Mouse (Mus musculus) embryonic facial prominence, embryonic 15.5 days (tissue): ENCODE results near the gene Cwc25. TPM values are rescaled to one million over a fixed set of nuclear protein-coding genes. Genes with fewer than 3 reads are reported as not detected.
A peak's percentile ranks its signal among the peaks of the same experiment; 100 is the strongest.

Experiments used
- ATAC-seq: fragments of 200-750 bp; cut with Nextera tagmentation; 2 replicates; pipeline ENCODE4 v1.8.0; 2017; ENCODE audit warnings: low read depth, moderate TSS enrichment; ENCODE audit not compliant: insufficient number of reproducible peaks, low FRiP score, low TSS enrichment
- H3K27ac ChIP-seq: fragments of 300-500 bp; sonication (generic); replicated peaks from 2 replicates; pipeline ENCODE4 v1.5.1; 2015; ENCODE audit warnings: mild to moderate bottlenecking, inconsistent platforms
- H3K27me3 ChIP-seq: fragments of 300-500 bp; sonication (generic); 2 replicates; pipeline ENCODE4 v1.6.1; 2015; ENCODE audit warnings: inconsistent platforms
- H3K36me3 ChIP-seq: fragments of 300-500 bp; sonication (generic); 2 replicates; pipeline ENCODE4 v1.6.1; 2015; ENCODE audit warnings: mild to moderate bottlenecking, inconsistent platforms
- H3K4me1 ChIP-seq: fragments of 300-500 bp; sonication (generic); 2 replicates; pipeline ENCODE4 v1.6.1; 2015; ENCODE audit warnings: inconsistent platforms
- H3K4me2 ChIP-seq: fragments of 300-500 bp; sonication (generic); replicated peaks from 2 replicates; pipeline ENCODE4 v1.6.1; 2015; ENCODE audit warnings: mild to moderate bottlenecking, inconsistent platforms
- H3K4me3 ChIP-seq: fragments of 300-500 bp; sonication (generic); replicated peaks from 2 replicates; pipeline ENCODE4 v1.5.1; 2015; ENCODE audit warnings: mild to moderate bottlenecking, inconsistent platforms
- H3K9ac ChIP-seq: fragments of 300-500 bp; sonication (generic); 2 replicates; pipeline ENCODE4 v1.6.1; 2015; ENCODE audit warnings: inconsistent platforms
- H3K9me3 ChIP-seq: fragments of 300-500 bp; sonication (generic); replicated peaks from 2 replicates; pipeline ENCODE4 v1.6.1; 2016; ENCODE audit warnings: inconsistent platforms
- WGBS: fragments of 180-500 bp; shearing (Covaris S2); methylation state at CpG from one replicate; pipeline ENCODE4 v1.1.7; 2015; 5-methylcytosine and 5-hydroxymethylcytosine counted together
- polyA plus RNA-seq: library from polyadenylated mRNA; unstranded; fragments of >200 nt; fragmentation: Nextera tagmentation; extraction: Ambion mirVana; gene quantifications from 2 replicates; pipeline ENCODE4 v1.2.1, GENCODE M21; 2015

The Cwc25 gene
- polyA plus RNA-seq, 1 experiment from 2014 or later: 20.7 TPM

DNA sequence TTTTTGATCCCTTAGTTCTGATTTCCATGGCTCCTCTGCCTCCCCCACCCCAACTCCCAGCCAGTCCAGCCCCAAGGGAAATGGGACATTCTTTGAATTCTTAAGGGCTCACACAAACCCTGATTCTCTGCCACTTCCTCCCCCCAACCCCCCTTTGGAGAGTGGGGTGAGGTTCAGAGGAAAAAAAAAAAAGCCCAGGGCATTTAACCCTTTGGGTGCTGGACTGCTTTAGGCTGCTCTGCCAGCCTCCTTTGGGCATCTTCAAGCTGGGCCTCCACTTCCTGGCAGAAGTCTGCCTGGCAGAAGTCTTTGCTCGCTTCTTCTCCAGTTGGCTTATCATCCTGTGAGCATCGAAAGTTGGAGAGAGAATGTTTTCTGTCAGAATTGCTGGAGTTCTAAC, 41.7 kb upstream of the Cwc25 start:
- Histone ChIP-seq H3K9ac (no peak overlapping the region), H3K4me3 (no peak overlapping the region), H3K4me1 (peaks cover 93% of the 10 kb centered on the region), H3K27me3 (no peaks in the 10 kb centered on the region), H3K4me2 (no peak overlapping the region), H3K27ac (peak overlapping the region; percentile 5), H3K9me3 (no peaks in the 10 kb centered on the region), H3K36me3 (peaks cover 19% of the 10 kb centered on the region)
- WGBS: 33% methylated on average over 2 of the region's 2 CpGs
- no peak for ATAC-seq

DNA sequence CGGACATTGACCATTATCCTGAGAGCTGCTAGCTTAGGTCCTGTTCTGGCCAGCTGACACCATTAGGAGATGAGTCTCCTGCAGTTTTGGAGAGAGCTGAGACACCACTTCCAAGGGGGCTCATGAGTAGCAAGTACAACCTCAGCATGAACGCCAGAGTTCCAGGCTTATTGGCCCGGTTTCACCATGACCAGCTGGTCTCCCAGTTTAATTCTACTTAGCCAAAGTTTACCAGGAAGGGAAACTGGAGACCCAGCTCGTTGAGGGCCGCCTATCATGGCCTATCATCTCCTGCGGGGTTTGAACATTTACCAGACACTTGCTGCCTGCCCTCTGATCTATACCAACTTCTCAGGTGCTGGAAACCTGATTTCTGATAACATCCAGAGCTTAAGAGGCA, 41.3 kb upstream of the Cwc25 start:
- peak overlapping the region; percentile 5 for H3K27ac ChIP-seq
- 25% methylated on average over 6 of the region's 6 CpGs for WGBS
- no peaks in the 10 kb centered on the region for H3K27me3 ChIP-seq
- peaks cover 19% of the 10 kb centered on the region for H3K36me3 ChIP-seq
- no peak for ATAC-seq
- H3K4me1 ChIP-seq: peaks cover 90% of the 10 kb centered on the region
- H3K4me2 ChIP-seq: no peak overlapping the region
- H3K9me3 ChIP-seq: no peaks in the 10 kb centered on the region
- H3K9ac ChIP-seq: no peak overlapping the region
- no peak overlapping the region for H3K4me3 ChIP-seq

DNA sequence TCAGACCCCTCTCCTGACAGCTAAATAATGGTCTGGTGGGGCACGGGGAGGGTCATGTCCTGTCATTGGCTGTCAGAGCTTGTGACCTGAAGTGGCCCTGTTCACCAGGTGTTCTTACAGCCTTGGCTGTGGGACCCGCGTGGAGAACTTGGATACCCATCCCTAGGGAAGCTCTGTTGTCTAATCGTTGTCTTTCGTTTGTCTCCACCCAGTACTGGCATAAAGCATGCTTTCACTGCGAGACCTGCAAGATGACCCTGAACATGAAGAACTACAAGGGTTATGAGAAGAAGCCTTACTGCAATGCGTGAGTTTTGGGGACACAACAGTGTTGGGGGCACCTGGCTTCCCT, 40.2 kb upstream of the Cwc25 start:
- Histone ChIP-seq H3K27ac (0 out of 2 replicates have a peak overlapping the region, but pooled peaks have one; percentile 88), H3K27me3 (no peaks in the 10 kb centered on the region), H3K4me3 (no peak overlapping the region), H3K4me1 (peaks cover 90% of the 10 kb centered on the region), H3K9me3 (no peaks in the 10 kb centered on the region), H3K36me3 (peaks cover 19% of the 10 kb centered on the region), H3K4me2 (no peak overlapping the region), H3K9ac (no peak overlapping the region)
- 68% methylated on average over 7 of the region's 7 CpGs for WGBS
- no peak for ATAC-seq

DNA sequence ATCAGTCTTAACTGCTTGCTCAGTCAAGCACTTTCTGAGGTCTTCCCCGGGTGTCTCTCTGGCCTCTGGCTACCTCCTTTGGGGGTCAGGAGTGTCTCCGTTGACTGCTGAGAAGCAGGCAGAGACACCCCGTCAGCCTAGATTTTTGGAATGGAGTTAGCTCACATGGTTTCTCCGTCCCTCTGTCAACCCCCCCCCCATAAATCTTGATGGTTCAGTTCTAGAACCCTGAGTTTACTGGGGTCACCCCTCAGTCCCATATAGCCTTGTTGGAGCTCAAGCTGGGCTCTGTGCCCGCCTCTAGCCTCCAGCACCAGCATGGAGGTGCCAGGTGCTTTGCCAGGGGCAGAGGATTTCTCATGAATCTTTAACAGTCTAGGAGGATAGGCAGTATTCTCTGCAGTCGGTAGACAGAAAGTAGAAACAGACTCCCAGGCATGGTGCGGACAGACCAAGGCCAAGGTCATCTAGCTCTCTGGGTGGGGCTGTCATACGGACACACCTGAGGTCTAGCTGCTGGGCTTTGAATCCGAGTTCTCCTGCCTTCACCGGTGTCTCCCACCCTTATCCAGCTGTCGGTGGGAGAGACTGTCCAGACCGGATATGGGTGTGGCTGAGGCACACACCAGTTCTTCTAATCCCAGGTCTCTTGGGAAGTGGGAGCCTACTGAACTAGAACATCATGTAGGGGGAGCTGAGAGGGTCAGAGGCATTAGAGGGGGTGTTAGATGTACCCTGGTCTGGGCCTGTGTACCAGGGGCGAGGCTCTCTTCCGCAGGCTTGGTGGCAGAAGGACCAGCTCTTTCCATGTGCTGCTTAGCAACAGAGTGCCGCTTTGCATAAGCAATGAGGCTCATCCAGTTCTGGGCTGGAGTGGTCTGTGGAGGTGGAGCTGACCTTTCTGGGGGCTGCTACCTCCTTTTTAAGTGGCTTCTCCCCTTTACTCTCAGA, 39.6 kb upstream of the Cwc25 start:
- no peaks in the 10 kb centered on the region for H3K9me3 ChIP-seq
- no peak overlapping the region; the same call in 1 of the 2 replicates for H3K4me3 ChIP-seq
- H3K27ac ChIP-seq: peak overlapping the region; percentile 88
- H3K4me2 ChIP-seq: peak overlapping the region; percentile 49
- H3K36me3 ChIP-seq: peaks cover 19% of the 10 kb centered on the region
- H3K27me3 ChIP-seq: no peaks in the 10 kb centered on the region
- H3K9ac ChIP-seq: no peak overlapping the region
- no peak for ATAC-seq
- peaks cover 90% of the 10 kb centered on the region for H3K4me1 ChIP-seq
- 35% methylated on average over 15 of the region's 15 CpGs for WGBS

DNA sequence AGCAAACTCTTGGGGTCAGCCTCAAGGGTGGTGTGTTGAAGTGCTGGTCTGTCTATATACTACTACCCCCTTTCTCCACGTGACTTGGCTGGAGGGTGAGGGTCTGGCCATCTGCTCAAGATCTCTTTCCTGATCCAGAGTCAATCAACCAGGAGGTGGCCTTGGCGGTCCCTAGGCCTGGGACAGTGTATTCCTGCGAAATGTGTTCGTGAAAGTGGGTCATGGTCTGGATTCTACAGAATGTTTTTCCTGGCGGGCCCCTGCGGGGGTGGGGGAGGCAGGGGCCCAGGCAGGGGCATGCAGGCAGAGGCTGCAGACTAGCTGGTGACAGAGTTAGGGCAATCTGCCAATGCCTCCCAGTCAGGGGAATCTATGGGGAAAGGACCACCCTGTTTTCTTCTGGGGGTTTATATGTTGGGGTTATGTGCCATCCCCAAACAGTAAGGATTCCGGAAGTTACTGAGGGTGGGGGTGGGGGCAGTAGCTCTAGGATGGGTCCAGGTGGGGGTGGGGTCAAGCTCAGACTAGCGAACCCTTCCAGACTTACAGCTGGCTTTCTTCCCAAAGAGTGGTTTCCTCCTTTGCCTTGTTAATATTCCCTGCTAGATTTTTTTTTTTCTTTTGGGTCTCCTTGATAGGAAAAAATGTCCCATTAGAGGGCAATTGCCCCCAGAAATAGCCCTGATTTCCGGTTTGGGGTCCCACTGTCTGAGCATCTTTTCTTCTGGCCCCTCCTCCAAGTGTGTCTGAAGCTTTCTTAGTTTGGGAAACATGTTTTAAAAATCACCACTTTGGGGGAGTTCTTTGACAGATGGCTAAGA, 38.7 kb upstream of the Cwc25 start:
- H3K9ac ChIP-seq: no peak overlapping the region
- 4% methylated on average over 9 of the region's 9 CpGs for WGBS
- no peaks in the 10 kb centered on the region for H3K9me3 ChIP-seq
- peak; percentile 11; the same call in 1 of the 2 replicates for ATAC-seq
- peaks cover 19% of the 10 kb centered on the region for H3K36me3 ChIP-seq
- H3K4me2 ChIP-seq: peak overlapping the region; percentile 49
- H3K27ac ChIP-seq: peak overlapping the region; percentile 88
- no peaks in the 10 kb centered on the region for H3K27me3 ChIP-seq
- peak overlapping the region; percentile 24 for H3K4me3 ChIP-seq
- H3K4me1 ChIP-seq: peaks cover 86% of the 10 kb centered on the region

DNA sequence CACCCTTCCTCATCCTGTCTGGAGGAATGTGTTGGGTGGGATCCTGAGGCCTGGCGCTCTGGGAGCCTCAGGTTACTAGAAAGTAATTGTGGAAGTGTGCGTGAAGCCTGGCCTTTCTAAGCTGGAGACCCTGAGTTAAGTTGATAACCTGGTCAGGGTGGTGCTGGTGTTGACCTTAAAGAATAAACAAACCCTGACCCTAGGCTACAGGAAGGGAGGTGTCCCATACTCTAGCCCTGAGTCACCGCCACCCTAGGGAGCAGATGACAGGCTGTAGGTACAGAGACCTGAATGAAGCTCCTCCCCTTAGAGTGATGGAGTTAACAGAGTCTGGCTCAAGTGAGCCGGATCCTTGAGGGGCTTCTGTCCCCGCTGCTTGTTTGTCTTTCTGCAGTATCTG, 37.5 kb upstream of the Cwc25 start:
- H3K9me3 ChIP-seq: no peaks in the 10 kb centered on the region
- peaks cover 74% of the 10 kb centered on the region for H3K4me1 ChIP-seq
- no peaks in the 10 kb centered on the region for H3K27me3 ChIP-seq
- H3K27ac ChIP-seq: 0 out of 2 replicates have a peak overlapping the region, but pooled peaks have one; percentile 2
- no peak overlapping the region for H3K9ac ChIP-seq
- no peak overlapping the region for H3K4me3 ChIP-seq
- no peak for ATAC-seq
- WGBS: 70% methylated on average over 5 of the region's 5 CpGs
- H3K36me3 ChIP-seq: peaks cover 14% of the 10 kb centered on the region
- H3K4me2 ChIP-seq: peak overlapping the region; percentile 49; the same call in 1 of the 2 replicates

DNA sequence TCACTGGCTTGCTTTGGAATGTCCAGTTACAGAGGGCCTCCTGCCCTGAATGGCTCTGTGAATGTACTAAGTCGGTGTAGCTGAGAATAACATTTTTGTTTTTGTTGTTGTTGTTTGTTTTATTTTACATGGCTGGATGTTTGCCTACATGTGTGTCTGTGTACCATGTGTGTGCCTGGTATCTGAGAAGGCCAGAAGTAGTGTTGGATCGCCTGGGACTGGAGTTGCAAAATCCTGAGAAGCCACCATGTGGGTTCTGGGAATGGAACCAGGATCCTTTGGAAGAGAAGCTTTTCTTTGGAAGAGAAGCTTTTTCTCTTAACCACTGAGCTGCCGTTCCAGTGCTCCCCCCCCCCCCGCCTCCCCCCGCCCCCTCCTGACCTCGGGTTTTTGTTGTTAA, 36.1 kb upstream of the Cwc25 start:
- Histone ChIP-seq H3K4me2 (peak overlapping the region; percentile 64; the same call in 1 of the 2 replicates), H3K9ac (no peak overlapping the region), H3K36me3 (peaks cover 4% of the 10 kb centered on the region), H3K27ac (peak overlapping the region; percentile 98), H3K27me3 (no peaks in the 10 kb centered on the region), H3K4me1 (peaks cover 72% of the 10 kb centered on the region), H3K9me3 (no peaks in the 10 kb centered on the region), H3K4me3 (peak overlapping the region; percentile 94; the same call in 1 of the 2 replicates)
- ATAC-seq: no peak
- 39% methylated on average over 6 of the region's 6 CpGs for WGBS

DNA sequence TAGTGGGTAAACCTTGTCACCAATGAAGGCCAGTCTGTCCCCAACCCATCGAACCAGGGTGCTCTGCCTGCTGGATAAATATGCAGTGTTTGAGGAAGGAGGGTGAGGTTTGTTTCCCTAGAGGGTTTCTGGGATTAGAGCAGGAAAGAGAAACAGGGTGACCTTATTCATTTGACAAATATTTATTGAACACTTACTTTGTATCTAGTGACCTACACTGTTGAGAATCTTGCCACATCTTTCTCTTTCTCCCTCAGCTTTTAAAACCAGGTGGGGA, 35.8 kb upstream of the Cwc25 start:
- Histone ChIP-seq H3K9ac (no peak overlapping the region), H3K4me1 (peaks cover 70% of the 10 kb centered on the region), H3K4me3 (peak overlapping the region; percentile 94), H3K9me3 (no peaks in the 10 kb centered on the region), H3K27me3 (no peaks in the 10 kb centered on the region), H3K36me3 (peaks cover 3% of the 10 kb centered on the region), H3K4me2 (peak overlapping the region; percentile 64), H3K27ac (peak overlapping the region; percentile 98)
- WGBS: 31% methylated on average over 1 of the region's 1 CpGs
- ATAC-seq: no peak

DNA sequence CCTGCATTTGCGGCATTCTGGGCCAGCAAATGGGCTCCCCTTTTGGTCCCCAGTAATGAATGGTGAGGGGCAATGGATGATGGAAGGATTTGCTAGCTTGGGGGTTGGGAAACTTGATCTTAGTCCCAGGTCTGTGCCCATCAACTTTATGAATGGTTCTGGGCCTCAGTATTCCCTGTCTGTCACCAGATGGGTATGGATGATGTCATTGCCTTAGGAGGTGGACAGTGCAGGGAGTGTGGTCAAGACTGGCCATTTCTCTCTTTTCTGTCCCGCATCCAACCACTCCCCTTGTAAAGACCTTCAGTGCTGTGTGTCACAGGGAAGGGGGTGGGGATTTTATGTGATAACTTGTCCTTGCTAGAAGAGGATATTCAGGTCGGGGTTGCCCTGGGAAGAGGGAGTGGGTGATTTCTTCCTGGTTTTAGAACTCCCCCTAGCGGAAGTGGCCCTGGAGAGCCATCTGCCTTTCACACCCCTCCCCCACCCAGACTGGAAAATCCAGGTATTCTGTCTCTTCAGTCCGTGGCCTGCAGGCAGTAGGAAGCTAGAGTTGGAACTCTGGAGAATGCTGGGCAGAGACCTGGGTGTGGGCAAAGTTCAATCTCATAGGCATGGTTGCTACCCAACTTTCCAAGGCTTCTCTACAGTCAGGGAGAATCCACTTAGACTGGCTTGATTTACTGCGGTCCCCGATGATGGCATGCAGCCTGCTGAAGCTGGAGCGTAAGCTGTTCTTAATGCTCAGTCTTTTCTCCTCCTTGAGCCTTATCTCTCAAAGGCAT, 35.2 kb upstream of the Cwc25 start:
- ATAC-seq: no peak
- no peaks in the 10 kb centered on the region for H3K9me3 ChIP-seq
- WGBS: 25% methylated on average over 8 of the region's 8 CpGs
- H3K36me3 ChIP-seq: no peaks in the 10 kb centered on the region
- H3K27ac ChIP-seq: peak overlapping the region; percentile 98
- H3K9ac ChIP-seq: peak overlapping the region; percentile 87; the same call in 1 of the 2 replicates
- peak overlapping the region; percentile 64 for H3K4me2 ChIP-seq
- peaks cover 65% of the 10 kb centered on the region for H3K4me1 ChIP-seq
- H3K4me3 ChIP-seq: peak overlapping the region; percentile 94
- no peaks in the 10 kb centered on the region for H3K27me3 ChIP-seq

DNA sequence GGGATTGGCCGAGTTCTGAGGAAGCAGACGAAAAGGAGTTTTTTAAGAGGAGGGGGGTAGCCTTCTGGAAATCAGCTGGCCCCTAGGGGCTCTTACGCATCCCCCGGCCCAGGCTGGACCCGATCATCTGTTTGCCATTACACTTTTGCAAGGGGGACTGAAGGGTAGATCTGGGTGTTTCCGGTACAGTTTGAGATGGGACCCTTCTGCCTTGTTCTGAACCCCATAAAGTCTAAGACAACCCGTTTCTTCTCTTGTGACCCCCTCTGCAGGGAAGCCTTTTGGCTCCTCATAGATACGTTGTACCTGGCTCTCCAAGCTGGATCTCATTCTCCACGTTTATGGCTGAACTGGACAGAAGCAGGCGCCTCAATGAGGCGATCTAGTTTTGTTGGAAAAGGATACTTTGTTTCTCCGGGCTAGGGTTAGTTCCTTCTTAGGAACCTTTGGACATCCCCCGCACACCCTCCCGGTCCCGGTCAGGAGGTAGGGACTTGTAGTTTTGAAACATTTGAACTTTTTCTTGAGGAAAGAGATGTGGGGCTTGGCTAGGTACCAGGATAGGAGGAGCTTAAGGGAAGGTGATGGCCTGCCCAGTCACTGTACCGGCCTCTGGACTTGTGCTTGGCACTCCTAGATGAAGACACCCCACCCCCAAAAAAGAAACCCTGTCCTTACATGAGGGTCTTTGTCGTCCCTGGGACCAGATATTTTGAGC, 34.5 kb upstream of the Cwc25 start:
- ATAC-seq: no peak
- 3% methylated on average over 17 of the region's 17 CpGs for WGBS
- peak overlapping the region; percentile 87 for H3K9ac ChIP-seq
- H3K4me3 ChIP-seq: peak overlapping the region; percentile 94
- no peaks in the 10 kb centered on the region for H3K9me3 ChIP-seq
- H3K4me1 ChIP-seq: peaks cover 57% of the 10 kb centered on the region
- no peaks in the 10 kb centered on the region for H3K36me3 ChIP-seq
- H3K27ac ChIP-seq: peak overlapping the region; percentile 98
- peak overlapping the region; percentile 64 for H3K4me2 ChIP-seq
- no peaks in the 10 kb centered on the region for H3K27me3 ChIP-seq
